Mouse (Mus musculus): ENCODE results near the gene Gpc5.

Gpc5 gene

DNA sequence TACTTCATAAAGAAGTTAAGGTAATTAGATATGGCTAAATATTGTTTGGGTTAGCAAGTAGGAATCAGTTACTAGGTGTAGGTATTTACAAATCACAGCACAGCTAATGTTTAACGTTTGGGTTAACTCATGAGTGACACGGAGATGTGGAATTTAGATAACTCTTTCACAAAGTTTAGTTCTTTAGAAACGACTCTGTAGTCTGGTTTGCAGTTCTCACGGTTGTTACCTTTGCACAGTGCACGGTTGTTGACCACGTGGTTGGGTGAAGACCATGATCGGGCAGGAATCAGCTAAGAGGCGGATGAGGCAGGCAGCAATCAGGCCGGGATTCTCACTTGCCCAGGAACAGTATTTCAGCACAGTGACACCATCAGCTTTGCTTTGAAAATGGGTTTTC is 26.6 kb downstream of the Gpc5 start:
- no peak for DNase-seq

DNA sequence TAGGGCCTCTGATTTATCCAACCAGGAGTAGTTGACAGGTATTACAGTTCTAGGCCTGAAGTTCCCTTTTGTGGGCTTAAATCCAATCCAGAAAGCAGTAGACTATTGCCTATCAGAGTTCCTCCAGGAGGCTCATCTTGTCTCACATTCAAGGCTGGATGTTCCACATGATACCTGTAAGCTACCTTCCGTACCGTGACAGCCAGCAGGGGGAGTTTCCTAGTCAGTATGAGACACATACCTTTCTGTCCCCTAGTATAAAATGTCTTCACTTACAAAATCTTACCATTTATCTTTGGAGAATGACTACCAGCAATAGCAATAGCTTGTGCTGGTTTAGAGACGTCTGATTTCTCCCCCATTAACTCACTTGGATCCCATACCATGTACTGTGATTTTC is 56.8 kb downstream of the Gpc5 start:
- no peak for DNase-seq

- no peak for DNase-seq
These were observed 64.6 kb downstream of the Gpc5 start for GRCm38 (mm10) chr14:115156597-115156996.

DNA sequence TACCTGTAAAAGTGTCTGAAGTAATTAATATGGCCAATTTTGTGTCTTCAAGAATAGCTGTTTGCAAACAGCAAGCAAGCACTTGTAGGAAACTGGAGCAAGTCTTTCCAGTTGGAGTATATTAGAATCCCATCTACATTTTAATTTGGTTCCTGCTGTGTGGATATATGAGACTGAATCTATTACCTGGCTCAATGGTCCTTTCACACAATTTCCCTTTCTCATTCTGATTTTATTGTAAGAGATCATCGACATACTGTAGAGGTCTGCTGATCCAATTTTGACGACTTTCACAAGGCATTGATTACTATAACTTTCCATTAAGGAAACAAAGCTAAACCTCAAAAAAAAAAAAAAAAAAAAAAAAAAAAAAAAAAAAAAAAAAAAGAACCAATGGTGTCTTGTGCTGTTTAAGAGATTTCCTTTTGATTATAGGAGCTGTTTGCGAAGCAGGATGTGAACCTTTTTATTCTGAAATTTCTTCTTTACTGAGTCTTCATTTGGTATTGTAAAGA is 85.4 kb downstream of the Gpc5 start:
- no peak for DNase-seq

GRCm38 (mm10) chr14:115179925-115180324 is 87.9 kb downstream of the Gpc5 start:
- no peak for DNase-seq

- no peak for DNase-seq
These were observed 96.2 kb downstream of the Gpc5 start for GRCm38 (mm10) chr14:115188256-115188655.

DNA sequence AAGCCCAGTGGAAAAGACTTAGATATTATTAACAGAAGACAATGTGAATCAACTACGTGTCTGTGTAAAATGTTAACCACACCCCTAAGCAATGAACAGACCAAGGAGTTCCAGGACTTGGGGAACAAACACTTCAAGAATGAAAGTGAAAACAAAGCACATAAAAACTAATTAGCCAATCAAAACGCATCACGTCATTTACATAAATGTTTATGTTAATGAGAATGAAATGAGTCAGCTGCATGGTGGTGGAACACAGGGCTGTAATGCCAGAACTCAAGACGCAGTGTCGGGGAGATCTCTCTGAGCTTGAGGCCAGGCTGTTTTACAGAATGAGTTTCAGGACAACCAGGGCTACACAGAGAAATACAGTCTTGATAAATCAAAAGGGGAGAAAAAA is 136.1 kb downstream of the Gpc5 start:
- no peak for DNase-seq

DNA sequence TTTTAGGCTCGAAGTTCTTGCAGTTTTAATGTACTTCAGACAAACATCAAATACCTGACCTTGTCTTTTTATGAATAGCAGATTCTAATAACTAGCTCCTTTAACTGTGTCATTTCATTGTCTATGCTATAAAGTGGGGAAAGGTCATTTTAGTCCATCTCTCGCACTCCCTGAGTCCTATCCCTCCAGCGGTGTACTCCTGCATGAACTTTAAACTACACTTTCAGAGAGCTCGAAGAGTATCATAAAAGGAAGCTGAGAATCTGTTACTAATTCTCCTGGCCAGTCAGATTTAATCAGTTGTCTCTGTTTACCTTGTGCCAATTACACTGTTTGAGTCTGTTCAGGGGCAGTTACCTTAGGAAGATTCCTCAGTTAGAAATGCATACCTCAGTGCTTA is 144.4 kb downstream of the Gpc5 start:
- no peak for DNase-seq

DNA sequence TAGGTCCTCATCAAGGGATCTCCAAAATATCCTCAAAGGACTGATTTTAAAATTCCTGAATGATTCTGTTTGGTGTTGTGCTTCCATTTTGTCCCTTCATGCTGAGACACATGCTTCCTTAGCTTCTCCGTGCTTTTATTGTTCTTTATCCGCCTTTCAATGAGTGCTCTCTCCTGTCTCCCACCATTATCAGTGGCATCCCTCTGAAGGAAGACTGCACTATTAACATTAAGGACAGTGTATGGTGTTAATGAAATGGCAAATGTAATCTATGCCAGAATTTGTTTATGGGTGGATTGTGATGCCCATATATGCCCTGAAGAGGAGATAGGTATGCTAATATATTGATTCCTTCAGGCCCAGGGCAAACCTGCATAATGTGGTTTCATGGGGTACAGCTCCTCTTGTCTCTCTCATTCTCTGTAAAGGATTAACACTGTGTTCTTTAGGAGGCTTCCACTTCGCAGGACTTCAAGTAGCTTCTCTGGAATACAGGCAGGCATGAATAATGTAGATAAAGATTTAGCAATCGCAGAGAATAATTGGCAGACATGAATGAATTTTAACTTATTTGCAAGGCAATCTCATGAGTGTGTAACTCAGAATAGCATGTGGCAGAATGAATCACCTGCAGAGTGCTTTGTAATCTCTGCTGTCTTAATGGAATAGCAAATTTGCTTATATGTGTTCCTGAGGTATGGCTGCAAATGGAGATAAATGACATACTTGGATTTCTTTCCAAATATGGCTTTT is 148.8 kb downstream of the Gpc5 start:
- DNase-seq = no peak

DNA sequence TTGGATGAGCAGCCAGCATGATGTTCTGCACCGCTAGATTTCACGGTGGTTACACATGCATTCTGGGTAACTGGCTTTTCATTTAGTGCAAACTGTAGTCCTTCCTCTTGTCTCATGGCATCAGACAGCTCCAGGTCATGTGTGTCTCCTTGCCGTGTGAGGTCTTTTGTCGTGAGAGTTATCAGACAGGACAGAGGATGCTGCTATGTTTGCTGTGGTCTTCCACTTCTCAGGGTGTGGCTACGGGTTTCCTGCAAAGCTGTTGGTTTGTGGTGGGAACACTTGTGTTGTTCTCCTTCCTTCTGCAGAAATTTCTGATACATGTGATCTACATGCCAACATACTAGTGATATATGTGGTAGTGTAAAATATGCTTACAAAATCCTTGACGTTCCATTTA is 158.5 kb downstream of the Gpc5 start:
- no peak for DNase-seq

DNA sequence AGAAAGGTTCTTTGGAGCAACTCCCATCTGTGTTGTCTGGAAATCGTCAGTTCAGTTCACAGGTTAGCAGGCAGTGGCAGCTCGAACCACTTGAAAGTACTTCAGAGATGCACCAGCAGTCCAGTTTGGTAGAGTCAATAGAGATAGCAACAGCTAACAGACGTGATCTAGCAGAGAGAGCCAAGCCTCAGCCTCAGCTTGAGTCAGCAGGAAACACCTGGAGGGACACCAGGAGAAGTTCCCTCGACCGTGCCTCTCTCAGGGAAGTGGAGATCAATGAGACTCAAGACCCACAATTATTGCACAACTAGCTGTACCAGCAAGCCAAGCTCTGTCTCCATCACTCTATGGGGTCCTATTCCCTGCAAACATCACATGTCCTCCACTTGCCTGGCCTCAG is 159.8 kb downstream of the Gpc5 start:
- no peak for DNase-seq

DNA sequence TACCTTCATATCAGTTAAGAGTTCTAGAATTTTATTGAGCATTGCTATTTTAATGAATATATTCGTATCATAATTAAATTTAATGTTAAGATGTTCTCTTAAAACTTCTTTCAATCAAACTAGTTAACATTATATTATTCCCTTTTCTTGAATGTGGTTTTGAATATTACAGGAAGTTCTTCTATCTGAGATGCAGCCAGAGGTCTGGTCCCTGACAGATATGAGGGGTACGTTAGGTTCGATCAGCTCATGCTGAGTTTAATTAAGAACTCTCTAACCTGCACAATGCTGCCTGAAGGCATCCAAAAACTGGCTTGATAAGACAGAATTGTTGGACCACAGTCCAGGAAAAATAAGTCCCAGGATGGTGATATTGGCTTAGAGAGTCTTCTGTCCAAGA is 161.1 kb downstream of the Gpc5 start:
- no peak for DNase-seq

DNA sequence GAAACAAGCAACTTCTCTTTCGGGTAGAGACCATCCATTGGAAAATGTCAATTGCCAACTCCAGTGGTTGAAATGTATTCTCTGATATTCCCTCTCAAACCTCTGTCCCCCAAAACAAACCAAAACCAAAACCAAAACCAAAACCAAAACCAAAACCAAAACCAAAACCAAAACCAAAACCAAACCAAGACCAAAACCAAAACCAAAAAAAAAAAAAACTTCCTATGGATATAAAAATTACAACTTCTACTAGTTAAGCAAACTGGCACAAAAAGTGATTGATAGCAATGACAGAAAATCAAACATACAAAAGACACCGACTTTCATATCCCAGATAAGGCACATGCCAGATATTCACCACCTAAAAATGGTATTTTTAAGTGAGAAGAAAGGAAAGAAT is 161.7 kb downstream of the Gpc5 start:
- DNase-seq = no peak

GRCm38 (mm10) chr14:115269703-115270402 is 177.8 kb downstream of the Gpc5 start:
- no peak for DNase-seq

GRCm38 (mm10) chr14:115270445-115270844 is 178.4 kb downstream of the Gpc5 start:
- DNase-seq = peak; percentile 3

- no peak for DNase-seq
These were observed 190.8 kb downstream of the Gpc5 start for GRCm38 (mm10) chr14:115282782-115283181.

DNA sequence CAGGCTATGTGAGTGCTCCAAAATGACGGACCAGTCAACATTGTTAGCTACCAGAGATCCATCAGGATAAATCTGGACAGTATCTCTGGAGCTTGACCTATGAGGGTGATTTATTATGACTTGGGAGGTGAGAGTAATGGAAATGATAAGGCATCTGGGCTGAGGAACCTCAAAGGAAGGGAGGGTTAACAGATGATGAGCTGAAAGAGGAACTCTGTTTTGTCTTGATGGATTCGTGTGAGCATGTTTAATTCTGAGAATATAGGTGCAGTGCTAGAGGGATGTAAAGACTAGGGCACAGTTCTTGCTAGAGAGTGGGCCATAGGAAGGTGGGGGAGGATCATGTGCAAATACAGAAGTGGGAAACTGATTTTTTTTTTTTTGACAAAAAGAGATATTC is 232.2 kb downstream of the Gpc5 start:
- DNase-seq = no peak

GRCm38 (mm10) chr14:115326426-115326825 is 234.4 kb downstream of the Gpc5 start:
- DNase-seq = no peak

GRCm38 (mm10) chr14:115339084-115339483 is 247.1 kb downstream of the Gpc5 start:
- no peak for DNase-seq

GRCm38 (mm10) chr14:115342597-115342996 is 250.6 kb downstream of the Gpc5 start:
- no peak for DNase-seq

GRCm38 (mm10) chr14:115349448-115349847 is 257.4 kb downstream of the Gpc5 start:
- no peak for DNase-seq

DNA sequence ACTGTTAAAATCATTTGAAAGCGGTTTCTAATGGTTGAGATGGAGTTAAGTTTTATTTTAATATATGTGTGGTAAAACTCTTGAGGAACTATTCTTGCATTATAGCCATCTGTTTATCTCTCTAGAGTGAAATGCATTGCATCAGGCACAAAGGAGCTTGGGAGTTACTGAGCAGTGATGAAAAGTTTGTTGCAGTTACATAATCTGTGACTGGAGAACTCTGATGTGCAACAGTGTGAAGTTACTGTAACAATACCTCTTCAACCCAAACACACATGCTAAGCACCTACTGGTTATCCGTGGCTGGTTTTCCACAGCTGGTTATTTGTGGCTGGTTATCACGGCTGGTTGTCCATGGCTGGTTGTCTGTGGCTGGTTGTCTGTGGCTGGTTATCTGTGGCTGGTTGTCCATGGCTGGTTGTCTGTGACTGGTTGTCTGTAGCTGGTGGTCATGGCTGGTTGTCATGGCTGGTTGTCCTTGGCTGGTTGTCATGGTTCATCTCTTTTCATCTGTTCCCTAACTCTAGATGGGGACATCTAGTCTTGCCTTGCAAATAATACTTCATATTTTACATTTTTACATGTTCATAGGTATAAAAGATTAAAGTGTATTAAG is 273.4 kb downstream of the Gpc5 start:
- no peak for DNase-seq

DNA sequence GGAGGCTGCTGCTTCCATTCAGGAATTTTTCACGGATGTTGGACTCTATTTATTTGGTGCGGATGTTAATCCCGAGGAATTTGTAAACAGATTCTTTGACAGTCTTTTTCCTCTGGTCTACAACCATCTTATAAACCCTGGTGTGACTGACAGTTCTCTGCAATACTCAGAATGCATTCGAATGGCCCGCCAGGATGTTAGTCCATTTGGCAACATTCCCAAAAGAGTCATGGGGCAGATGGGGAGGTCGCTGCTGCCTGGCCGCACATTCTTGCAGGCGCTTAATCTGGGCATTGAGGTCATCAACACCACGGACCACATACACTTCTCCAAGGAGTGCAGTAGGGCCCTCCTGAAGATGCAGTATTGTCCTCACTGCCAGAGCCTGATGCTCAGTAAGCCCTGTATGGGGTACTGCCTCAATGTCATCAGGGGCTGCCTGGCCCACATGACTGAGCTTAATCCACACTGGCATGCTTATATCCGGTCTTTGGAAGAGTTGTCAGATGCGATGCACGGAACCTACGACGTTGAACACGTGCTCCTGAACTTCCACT is 277.7 kb downstream of the Gpc5 start:
- DNase-seq = peak; percentile 37 to 49

DNA sequence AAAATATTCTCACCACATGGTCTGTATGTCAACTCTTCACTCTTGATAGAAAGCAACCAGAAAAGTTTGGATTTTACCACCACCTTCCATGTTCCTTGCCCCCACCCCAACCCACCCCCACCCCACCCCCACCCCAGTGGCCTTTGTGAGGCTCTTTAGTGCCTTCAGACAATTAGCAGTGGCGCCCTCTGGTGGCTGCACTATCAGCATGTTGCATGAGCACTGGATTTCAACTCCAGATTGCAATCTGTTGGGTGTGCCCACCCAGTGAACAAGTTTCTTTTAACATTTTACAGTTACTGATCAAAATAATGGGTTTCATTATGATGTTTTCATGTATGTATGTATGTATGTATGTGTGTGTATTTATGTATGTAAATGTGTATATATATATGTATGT is 279.1 kb downstream of the Gpc5 start:
- peak; percentile 54 to 58 for DNase-seq

Data from cerebellum, postnatal 10 days (tissue).